In genomic region chr3:150427965-150428364, GRCm38 (mm10) we compare ENCODE assay signal across 35 mouse cellular contexts.
"Had no signal": no experiment of that assay in that cellular context is flagged by ENCODE, and none has a peak within 500 bp of the region (broad histone marks: within the 10 kb centered on the region; RNA-seq: fewer than 3 reads in every experiment).

No protein-coding gene starts in this region.

- H3K4me2 ChIP-seq: heart, embryonic 11.5 days; heart, embryonic 12.5 days; heart, embryonic 13.5 days; heart, embryonic 15.5 days; hindbrain, embryonic 12.5 days; hindbrain, embryonic 13.5 days; hindbrain, embryonic 14.5 days; hindbrain, embryonic 15.5 days; intestine, embryonic 15.5 days; kidney, embryonic 15.5 days had no signal

- H3K27ac ChIP-seq: heart, embryonic 10.5 days; heart, embryonic 13.5 days; heart, embryonic 15.5 days; hindbrain, embryonic 10.5 days; hindbrain, embryonic 12.5 days; hindbrain, embryonic 13.5 days; hindbrain, embryonic 14.5 days; hindbrain, embryonic 15.5 days; hindbrain, postnatal 0 days; intestine, embryonic 15.5 days; kidney, embryonic 15.5 days; kidney, postnatal 0 days; layer of hippocampus, adult 2 months had no signal

- DNase-seq: heart, postnatal 10 days; heart, postnatal 14 days; heart, postnatal 36 days; heart, postnatal 4 days; kidney, adult 11 months; kidney, adult 18-20 months; kidney, adult 2 months; kidney, adult 8-10 months; kidney, adult 9 months; kidney, postnatal 10 days; kidney, postnatal 14 days; kidney, postnatal 25 days; kidney, postnatal 36 days; kidney, postnatal 4 days; layer of hippocampus, adult 9-11 months; layer of hippocampus, postnatal 36 days had no signal

- H3K9me3 ChIP-seq: heart, embryonic 10.5 days; heart, embryonic 12.5 days; heart, embryonic 13.5 days; heart, embryonic 15.5 days; hindbrain, embryonic 10.5 days; hindbrain, embryonic 12.5 days; hindbrain, embryonic 13.5 days; hindbrain, embryonic 15.5 days; intestine, embryonic 15.5 days; kidney, embryonic 15.5 days had no signal

- H3K9ac ChIP-seq: heart, embryonic 12.5 days; heart, embryonic 13.5 days; heart, embryonic 15.5 days; hindbrain, embryonic 12.5 days; hindbrain, embryonic 13.5 days; hindbrain, embryonic 14.5 days; hindbrain, embryonic 15.5 days; intestine, embryonic 15.5 days; kidney, embryonic 15.5 days had no signal

- H3K4me1 ChIP-seq: heart, embryonic 15.5 days; hindbrain, embryonic 10.5 days; hindbrain, embryonic 12.5 days; hindbrain, embryonic 13.5 days; hindbrain, embryonic 15.5 days; intestine, embryonic 15.5 days; kidney, embryonic 15.5 days had no signal

- H3K4me3 ChIP-seq: heart, embryonic 10.5 days; heart, embryonic 12.5 days; heart, embryonic 13.5 days; heart, embryonic 15.5 days; hindbrain, embryonic 10.5 days; hindbrain, embryonic 12.5 days; hindbrain, embryonic 13.5 days; hindbrain, embryonic 15.5 days; intestine, embryonic 15.5 days; kidney, embryonic 15.5 days; layer of hippocampus, adult 2 months had no signal

- H3K27me3 ChIP-seq: heart, embryonic 12.5 days; heart, embryonic 13.5 days; heart, embryonic 15.5 days; hindbrain, embryonic 12.5 days; hindbrain, embryonic 13.5 days; hindbrain, embryonic 15.5 days; intestine, embryonic 15.5 days; kidney, embryonic 15.5 days had no signal

- H3K36me3 ChIP-seq: heart, embryonic 10.5 days; heart, embryonic 12.5 days; heart, embryonic 13.5 days; heart, embryonic 15.5 days; hindbrain, embryonic 10.5 days; hindbrain, embryonic 12.5 days; hindbrain, embryonic 13.5 days; hindbrain, embryonic 15.5 days; intestine, embryonic 15.5 days; kidney, embryonic 15.5 days had no signal

- ATAC-seq: hindbrain, embryonic 16.5 days; hindbrain, postnatal 0 days; inflammation-experienced regulatory T-cells, adult 6 months; intestine, embryonic 15.5 days; intestine, embryonic 16.5 days; intestine, postnatal 0 days had no signal
